Mouse (Mus musculus) spleen, embryonic (tissue): ENCODE data around the gene Pde1a.

ENCODE experiments used
- CTCF ChIA-PET: fragments of 350-600 bp; sonication (Branson Sonifier 250); formaldehyde crosslinking; loops from one replicate; lab custom pipeline; 2022; lab: Charles Lee

The Pde1a gene

DNA sequence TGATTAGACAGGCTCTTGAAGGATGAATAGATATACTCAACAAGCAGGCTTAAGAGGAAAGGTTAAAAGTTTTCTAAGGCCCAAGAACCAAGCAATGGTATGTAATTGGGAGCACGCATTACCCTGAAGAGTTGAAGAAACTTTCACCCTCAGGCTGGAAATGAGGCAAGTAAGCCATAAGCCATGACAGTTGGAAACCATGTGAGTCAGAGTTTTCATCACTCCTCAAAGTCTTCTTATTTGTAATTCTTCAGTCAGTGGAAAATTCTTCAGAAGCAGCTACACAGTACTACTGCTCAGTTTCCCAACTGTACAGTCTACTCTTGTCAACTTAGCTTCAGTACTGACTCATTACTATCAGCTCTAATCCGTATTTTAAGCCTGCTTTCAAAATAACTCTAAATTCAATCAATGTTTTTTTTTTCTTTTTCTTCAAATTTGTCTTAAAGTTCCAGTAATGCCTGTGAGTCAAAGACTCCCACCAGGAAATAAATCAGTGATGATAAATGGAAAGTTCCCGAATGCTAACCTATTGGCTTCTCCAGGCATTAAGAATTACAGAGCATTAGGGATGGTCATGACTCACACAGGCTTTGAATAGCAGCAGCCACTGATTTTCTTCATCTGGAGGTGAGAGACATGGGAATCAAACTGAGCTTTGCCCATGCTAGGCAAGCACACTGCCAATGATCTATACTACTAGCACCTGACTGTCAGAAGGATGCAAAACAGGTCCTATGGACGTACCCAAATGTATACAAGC is 82.3 kb downstream of the Pde1a start:
- CTCF ChIA-PET = no interaction called here

GRCm38 (mm10) chr2:80038642-80039445 is 90.4 kb downstream of the Pde1a start:
- CTCF ChIA-PET = no interaction called here

DNA sequence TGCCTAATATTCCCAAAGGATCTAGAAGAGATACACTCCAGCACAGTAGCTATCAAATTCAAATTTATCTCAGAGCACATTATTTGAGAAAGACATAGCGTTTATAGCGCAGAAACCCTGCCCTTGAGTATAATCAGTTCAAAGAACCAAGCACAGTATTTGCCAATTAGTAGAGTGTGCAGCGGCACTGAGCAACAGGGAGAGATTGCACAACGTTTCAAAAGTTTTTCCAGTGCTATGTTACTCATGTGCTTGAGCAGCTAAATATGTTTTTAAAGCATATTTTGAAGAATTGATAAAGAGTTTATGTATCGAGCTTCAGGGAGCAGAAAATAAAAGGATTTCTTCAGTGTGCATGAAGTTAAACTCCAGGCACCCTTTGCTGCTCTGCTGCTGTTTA is 91.3 kb downstream of the Pde1a start:
- CTCF ChIA-PET = no interaction called here

DNA sequence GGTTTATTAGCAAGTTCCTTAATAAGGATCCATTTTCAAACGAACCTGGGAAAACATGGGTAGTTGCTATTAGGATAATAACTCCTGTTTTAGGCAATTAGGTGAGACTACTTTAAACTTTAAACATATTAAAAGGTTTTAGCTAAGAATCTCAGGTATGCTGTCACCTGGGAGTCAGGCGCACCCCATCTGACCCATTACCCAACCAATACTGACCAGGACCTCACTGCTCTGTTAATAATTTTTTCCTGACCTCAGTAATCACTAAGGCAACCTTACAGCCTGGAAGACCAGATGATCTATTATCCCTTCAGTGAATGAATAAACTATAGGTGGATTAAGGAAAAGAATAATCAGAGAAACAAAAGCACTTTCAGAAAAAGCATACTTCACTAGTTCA is 100.2 kb downstream of the Pde1a start:
- CTCF ChIA-PET = no interaction called here

DNA sequence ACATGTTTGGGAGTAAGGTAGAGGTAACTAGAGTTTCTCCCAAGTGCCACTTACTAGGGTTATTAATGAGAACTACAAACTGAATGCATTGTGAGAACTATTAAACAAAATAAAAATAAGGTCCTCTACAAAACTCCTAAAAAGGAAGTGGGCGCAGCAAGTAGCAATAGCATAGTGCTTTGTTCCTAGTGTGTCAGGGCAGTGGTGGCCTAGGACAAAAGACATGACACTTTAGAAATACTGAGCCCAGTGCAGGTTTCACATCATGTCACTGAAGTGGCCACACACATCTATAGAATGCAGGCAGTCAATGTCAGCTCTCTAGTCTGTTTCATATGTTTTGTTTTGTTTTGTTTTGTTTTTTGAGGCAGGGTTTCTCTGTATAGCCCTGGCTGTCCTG is 103.2 kb downstream of the Pde1a start:
- CTCF ChIA-PET = interaction anchor here (0.6 kb wide), 1 partner anchor 245 kb away, joined by 3 read pairs; no protein-coding TSS in a partner anchor

DNA sequence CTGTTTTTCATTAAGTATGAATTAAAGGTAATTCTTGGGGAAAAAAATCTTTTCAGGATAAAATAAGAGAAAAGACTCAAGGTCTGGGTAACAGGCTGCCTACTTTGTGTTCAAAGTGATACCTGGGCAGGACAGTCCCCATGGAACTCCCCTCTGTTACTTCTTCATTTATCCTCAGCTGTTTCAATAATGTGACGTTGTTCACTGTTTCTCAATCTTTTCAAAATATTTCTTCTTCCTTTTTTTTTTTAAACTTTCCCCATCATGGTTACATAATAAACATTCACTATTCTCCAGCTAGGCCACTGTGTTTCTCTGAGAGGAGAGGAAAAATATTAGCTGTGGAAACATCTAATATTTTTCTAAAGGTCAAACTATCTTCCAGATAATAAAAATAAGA is 103.7 kb downstream of the Pde1a start:
- CTCF ChIA-PET = no interaction called here

DNA sequence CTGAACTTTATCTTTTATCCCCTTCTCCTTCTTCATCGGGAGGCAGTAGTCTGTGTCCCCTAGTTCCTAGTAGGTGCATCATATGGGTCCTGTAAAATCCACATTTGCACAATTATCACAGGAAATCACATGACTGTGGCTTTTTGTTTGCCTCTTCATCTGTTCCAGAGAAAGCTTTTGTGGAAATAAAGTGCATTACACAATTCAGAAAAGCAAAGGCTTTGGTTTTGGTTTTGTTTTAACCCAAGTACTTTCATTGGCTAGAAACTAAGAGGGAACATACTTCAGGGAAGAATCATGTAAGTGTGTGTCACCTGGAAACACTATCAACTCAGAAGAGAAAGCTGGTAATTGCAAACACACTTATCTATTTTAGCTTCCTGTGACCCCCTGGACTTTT is 104.2 kb downstream of the Pde1a start:
- CTCF ChIA-PET = no interaction called here

DNA sequence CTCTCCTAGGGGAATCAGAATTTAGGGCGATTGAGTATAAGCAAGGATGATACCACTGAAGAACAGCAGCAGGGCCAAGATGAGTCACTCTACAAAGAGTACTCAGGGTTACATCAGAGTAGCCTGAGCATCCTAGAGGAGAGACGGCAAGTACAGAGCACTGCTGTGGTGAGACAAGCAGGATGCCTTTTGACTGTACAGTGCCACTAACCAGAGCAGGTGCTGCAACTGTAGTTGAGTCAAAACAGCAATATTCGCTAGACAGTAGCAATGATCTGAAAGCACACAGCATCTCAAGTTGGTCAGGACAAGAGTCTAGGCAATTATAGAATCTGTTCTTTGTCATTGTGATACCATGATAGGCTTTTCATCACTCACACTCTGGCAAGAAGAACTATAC is 115.1 kb downstream of the Pde1a start:
- CTCF ChIA-PET = no interaction called here

- CTCF ChIA-PET = no interaction called here
These were observed 116.2 kb downstream of the Pde1a start for GRCm38 (mm10) chr2:80013060-80013459.

DNA sequence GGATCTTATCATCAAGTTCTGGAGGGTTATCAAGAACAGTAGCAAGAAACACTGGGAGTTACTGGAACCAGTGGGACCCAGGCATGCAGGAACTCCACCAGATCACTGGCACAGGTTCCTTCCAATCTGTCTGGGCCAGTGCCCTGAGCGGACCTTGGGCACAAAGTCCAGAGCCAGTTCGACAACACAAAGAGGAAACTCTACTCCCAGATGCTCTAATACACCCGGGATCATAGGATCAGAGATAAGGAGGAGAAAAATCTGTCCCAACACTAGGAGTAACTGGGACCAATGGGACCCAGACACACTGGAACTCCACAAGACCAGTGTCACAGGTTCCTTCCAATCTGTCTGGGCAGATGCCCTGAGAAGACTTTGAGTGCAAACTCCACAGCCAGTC is 130.1 kb downstream of the Pde1a start:
- CTCF ChIA-PET = no interaction called here

DNA sequence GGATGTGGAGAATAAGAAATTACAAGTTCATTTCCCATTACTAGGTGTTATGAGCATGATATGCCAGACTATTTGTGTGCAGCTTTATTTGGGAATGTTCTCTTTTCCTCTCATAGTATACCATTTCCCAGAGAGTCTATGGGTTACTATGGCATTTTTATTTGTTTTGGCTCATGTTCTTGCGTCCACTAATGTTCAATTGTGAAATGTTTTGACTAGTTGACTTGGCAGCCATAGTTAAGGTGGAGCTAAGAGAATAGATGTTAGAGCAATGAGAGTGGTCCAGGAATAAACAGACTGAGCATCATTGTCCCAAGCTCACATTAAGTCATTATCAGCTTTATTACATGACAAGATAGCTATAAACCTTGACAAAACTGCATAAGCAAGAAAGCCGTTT is 130.8 kb downstream of the Pde1a start:
- CTCF ChIA-PET = no interaction called here

- CTCF ChIA-PET = no interaction called here
These were observed 137.6 kb downstream of the Pde1a start for GRCm38 (mm10) chr2:79991642-79992041.

DNA sequence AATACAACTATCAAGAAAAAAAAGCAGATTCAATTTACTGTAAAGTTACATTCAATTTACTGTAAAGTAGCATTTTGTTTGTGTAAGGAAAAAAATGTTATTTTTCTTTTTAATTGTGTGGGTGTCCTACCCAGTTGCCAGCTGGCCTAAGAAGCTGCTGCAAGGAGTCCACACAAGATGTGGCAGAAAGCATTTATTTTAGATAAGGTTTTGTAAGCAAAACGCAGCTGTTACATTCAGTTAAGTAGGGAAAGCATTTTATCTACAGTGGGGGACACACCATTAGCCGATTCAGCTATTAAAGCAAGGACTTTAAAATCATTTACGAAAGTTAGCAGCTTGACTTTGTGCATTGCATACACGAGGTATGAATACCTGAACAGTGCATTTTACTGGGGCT is 145.5 kb downstream of the Pde1a start:
- CTCF ChIA-PET = no interaction called here

- CTCF ChIA-PET = no interaction called here
These were observed 146.0 kb downstream of the Pde1a start for GRCm38 (mm10) chr2:79983222-79983632.

- CTCF ChIA-PET = no interaction called here
These were observed 147.5 kb downstream of the Pde1a start for GRCm38 (mm10) chr2:79981781-79982180.

GRCm38 (mm10) chr2:79978992-79979391 is 150.3 kb downstream of the Pde1a start:
- CTCF ChIA-PET = no interaction called here

DNA sequence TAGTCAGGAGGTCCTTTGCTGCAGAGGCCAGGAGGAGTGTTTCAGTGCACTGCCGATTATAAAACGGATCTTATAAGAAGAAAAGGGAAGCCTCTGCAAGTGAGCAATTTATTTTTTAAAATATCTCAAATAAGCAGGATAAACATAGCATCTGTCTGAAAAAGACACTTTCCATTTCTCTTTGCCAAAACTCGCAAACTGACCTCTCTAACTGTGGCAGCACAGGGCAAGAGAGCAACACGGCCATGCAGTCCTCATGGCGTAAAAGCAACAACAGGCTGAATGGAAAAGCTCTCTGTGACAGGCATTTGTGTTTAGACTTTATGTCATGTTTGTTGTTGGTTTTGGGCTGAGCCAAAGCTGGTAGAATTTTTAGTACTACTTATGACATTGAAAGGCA is 152.0 kb downstream of the Pde1a start:
- CTCF ChIA-PET = no interaction called here

GRCm38 (mm10) chr2:79975947-79976346 is 153.3 kb downstream of the Pde1a start:
- CTCF ChIA-PET = no interaction called here

DNA sequence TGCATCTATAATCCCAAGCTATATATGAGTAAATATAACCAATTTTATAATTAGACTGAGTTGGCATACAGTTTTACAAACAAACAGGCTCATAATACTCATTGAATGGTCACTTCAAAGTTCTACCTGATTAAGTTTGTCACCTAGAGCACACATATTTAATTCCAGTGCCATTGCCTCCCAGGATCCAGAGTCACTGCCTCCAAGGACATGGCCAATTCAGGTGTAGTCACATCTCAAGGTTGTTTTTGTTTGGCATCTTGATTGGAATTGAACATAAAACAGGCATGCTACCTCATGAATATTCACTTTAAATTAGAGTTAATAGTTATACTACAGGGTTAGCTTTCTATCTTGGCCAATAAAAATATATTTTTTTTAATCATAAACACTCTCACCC is 157.0 kb downstream of the Pde1a start:
- CTCF ChIA-PET = no interaction called here

DNA sequence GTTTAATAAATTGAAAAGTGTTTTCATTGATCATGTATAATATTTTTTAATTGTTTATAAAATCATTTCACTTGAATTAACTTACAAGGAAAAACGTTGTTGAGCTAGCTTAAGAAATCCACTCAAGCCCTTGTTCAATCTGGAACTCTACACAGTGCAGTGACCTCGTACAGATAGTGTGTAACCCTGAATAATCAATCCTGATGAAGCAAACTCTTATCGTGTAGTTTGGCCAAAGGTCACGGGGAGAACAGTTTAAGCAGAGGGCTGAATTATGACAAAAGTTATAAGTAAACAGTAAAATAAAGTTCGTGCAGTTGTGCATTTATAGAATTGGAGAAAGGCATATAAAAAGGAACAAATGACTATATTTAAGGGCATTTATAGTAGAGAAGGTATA is 159.7 kb downstream of the Pde1a start:
- CTCF ChIA-PET = no interaction called here

GRCm38 (mm10) chr2:79966681-79967506 is 162.4 kb downstream of the Pde1a start:
- CTCF ChIA-PET = no interaction called here

- CTCF ChIA-PET = no interaction called here
These were observed 163.2 kb downstream of the Pde1a start for GRCm38 (mm10) chr2:79966086-79966485.
